Mouse (Mus musculus) adrenal gland, adult 10 weeks (tissue): ENCODE results near the gene Iqcf1. TPM values are rescaled to one million over a fixed set of nuclear protein-coding genes. Genes with fewer than 3 reads are reported as not detected.

Source experiments
- polyA plus RNA-seq: library from polyadenylated mRNA; stranded (reverse); fragments of 350-450 nt; fragmentation: Illumina TruSeq; extraction: RNeasy Lipid Tissue Mini Kit (QIAGEN cat#74804); gene quantifications from one replicate; pipeline ENCODE4 v1.2.3, GENCODE M21; 2014; ENCODE audit warnings: low read depth, low replicate concordance

Iqcf1 gene
- not detected for polyA plus RNA-seq

DNA sequence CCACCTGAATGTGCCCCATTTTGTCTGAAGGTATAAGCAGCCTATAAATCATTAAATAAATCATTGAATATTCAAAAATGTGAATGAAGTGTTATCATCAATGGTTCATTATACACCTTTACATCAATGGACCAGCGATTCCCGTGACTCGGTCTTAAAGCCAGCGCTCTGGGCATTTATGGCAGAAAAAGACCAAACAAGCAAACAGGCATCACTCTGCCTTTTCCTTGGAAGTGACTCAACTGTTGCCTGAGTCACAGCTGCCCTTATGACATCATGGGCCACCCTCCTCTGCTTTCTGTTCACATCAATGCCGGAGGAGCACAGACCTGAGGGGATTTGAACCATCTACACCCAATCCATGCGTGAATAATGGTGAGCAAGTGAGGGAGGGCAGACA is at the start of gene Iqcf1:
Gene Iqcf1, plus strand, starts transcription at position 301 of the 400 bp plus-strand sequence.

GRCm38 (mm10) chr9:106453271-106454070 is 46.3 kb upstream of the Iqcf1 start, which contains the start of gene Pcbp4:
Pcbp4 (plus strand) TSS chr9:106453291.

GRCm38 (mm10) chr9:106465571-106466200 is 34.1 kb upstream of the Iqcf1 start, which contains the start of gene Gpr62:
Gpr62 (minus strand) TSS chr9:106465938.

DNA sequence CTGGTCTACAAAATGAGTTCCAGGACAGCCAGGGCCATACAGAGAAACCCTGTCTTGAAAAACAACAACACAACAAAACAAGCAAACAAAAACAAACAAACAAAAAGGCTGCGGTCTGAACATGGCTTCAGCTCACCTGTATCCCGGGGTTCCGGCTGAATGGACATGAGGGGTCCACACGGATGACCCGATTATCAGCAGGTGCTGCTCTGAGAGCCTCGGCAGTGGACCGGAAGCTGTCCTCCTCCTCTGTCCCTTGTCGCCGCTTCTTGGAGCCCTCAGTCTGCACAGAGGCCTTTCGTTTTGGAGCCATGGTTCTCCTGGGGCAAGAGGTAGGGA is 24.1 kb upstream of the Iqcf1 start, which contains the start of gene Rrp9:
Gene Rrp9, plus strand, starts transcription at position 301 of the 339 bp plus-strand sequence.

DNA sequence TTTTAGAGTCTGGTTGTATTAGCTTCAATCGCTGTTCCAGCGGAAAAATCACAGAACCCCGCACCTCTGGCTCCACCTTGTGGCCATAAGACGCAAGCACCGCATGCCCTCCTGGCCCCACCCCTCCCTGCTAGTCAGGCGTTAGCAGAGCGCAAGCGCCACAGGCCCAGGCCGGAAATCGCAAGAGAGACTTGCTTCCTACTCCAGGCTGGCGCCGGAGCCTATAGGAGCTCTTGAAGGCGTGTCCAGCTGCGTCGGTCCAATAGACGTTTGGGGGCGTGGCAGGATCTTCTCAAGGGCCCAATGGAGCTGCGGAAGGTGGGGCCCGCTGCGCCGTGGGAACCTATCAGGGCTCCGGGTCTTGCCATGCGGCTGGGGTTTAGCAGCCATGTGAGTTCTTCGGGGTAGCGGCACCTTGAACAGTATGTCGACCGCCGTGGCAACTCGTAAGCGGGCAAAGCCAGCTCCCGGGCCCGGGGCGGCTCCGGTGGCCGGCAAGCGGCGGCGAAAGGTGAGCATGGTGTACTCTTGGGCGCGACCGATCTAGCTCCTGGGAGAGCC is 22.8 kb upstream of the Iqcf1 start, which contains the start of gene Parp3:
Gene Parp3, minus strand, starts transcription at position 26 of the 561 bp plus-strand sequence.

DNA sequence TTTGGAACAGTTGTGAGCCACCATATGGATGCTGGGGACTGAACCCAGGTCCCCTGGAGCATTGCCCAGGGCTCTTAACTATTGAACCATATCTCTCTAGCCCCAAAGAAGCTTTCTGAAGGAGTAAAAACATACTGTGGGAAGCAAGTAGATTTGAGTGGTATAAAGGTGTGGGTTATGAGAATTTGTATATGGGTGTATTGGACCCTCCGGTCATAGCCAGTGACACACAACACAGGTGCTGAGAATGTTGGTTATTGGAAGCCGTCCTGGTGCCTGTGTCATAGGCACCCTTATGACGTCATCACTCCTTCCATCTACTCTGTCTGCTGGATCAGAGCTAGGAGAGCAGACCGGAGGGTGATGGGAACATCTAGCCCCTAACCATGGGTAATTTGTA is 14.5 kb downstream of the Iqcf1 start, which contains the start of gene Iqcf5:
Gene Iqcf5, plus strand, starts transcription at position 301 of the 400 bp plus-strand sequence.

Other genes with a start within 250 kb of the Iqcf1 start
- gene Poc1a, start 218.9 kb upstream of the Iqcf1 start, polyA plus RNA-seq: not detected
- 13.1 TPM for gene Dusp7, start 131.3 kb upstream of the Iqcf1 start, polyA plus RNA-seq
- 28.9 TPM for gene Rpl29, start 70.5 kb upstream of the Iqcf1 start, polyA plus RNA-seq
- 0.82 TPM for gene Acy1, start 61.6 kb upstream of the Iqcf1 start, polyA plus RNA-seq
- 17.8 TPM for gene Abhd14b, start 52.5 kb upstream of the Iqcf1 start, polyA plus RNA-seq
- gene Abhd14a, start 52.3 kb upstream of the Iqcf1 start, polyA plus RNA-seq: 1.0 TPM
- not detected for gene Pcbp4, start 46.7 kb upstream of the Iqcf1 start, polyA plus RNA-seq
- not detected for gene Gpr62, start 34.0 kb upstream of the Iqcf1 start, polyA plus RNA-seq
- not detected for gene Rrp9, start 24.0 kb upstream of the Iqcf1 start, polyA plus RNA-seq
- 16.7 TPM for gene Parp3, start 23.0 kb upstream of the Iqcf1 start, polyA plus RNA-seq
- gene Iqcf5, start 14.6 kb downstream of the Iqcf1 start, polyA plus RNA-seq: not detected
- not detected for gene Iqcf3, start 61.7 kb downstream of the Iqcf1 start, polyA plus RNA-seq
- gene Iqcf4, start 71.0 kb downstream of the Iqcf1 start, polyA plus RNA-seq: not detected
- not detected for gene Iqcf6, start 126.6 kb downstream of the Iqcf1 start, polyA plus RNA-seq
- gene Grm2, start 156.1 kb downstream of the Iqcf1 start, polyA plus RNA-seq: not detected
- 16.4 TPM for gene Tex264, start 186.0 kb downstream of the Iqcf1 start, polyA plus RNA-seq